Mouse (Mus musculus): Measurements from ENCODE around the gene Syt8. TPM values are rescaled to one million over a fixed set of nuclear protein-coding genes. Genes with fewer than 3 reads are reported as not detected.

Syt8 gene
- polyA plus RNA-seq, 1 experiment from 2014 or later, result 0.43 TPM

DNA sequence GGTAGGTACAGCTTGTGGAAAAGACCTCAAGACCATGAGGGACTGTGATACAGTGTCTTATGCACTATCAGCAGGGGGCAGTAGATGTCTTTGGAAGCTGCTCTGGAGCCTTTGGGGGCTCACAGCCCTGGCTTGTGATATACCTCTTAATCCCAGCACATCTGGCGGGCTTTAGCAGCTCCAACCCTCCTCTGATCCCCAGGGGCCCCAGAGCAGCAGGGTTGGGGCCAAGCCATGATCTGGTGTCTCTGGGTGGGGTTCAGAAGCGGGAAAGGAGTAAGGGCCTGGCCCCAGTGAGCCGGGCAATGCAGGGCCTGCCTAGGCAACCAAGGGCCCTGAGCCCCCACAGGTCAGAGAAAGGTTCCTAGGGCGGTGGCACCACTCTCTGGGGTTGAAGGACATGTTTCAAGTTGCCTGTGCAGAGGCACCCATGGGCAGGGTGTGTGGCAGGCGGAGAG is 6.0 kb downstream of the Syt8 start:
- Histone ChIP-seq H3K9ac (peak overlapping the region; percentile 18; the same call in 1 of the 2 replicates), H3K27ac (no peak overlapping the region), H3K4me3 (no peak overlapping the region), H3K27me3 (replicated peaks) (no peaks in the 10 kb centered on the region), H3K36me3 (no peaks in the 10 kb centered on the region), H3K4me1 (0 out of 2 replicates have a peak, but pooled peaks cover 3% of the 10 kb centered on the region), H3K9me3 (no peaks in the 10 kb centered on the region), H3K4me2 (replicated peaks) (no peak overlapping the region)
- WGBS, result 67% methylated on average over 5 of the region's 5 CpGs
- ATAC-seq (ENCODE audit: low FRiP score, low read depth), result no peak

DNA sequence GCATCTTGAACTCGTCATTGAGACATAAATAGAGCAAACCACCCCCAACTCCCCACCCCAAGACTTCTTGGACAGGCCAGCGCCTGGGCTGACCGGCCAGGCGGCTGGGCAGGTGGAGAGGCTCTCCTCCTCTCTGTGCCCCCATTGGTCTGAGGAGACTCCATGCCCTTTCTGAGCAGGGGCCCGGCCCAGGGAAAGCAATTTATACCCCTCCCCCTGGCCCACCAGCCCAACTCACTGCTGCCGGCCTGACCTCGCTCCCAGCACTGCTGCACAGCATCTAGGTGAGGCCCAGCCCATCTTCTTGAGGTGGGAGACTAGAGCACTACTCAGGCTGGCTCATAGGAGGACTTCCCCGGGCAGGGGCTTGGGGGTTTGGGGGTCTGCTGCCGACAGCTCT is 6.9 kb downstream of the Syt8 start, which contains the start of gene Tnni2:
Tnni2 (plus strand) TSS at position 224 of the 400 bp plus-strand sequence.
- Histone ChIP-seq H3K4me3 (no peak within 1 kb of the TSS), H3K4me2 (replicated peaks) (no peak within 1 kb of the TSS), H3K27ac (no peak within 1 kb of the TSS), H3K9me3 (no peaks in the 10 kb centered on the region), H3K36me3 (no peaks in the 10 kb centered on the region), H3K4me1 (0 out of 2 replicates have a peak, but pooled peaks cover 3% of the 10 kb centered on the region), H3K27me3 (replicated peaks) (no peaks in the 10 kb centered on the region), H3K9ac (peak within 1 kb of the TSS; percentile 18; the same call in 1 of the 2 replicates)
- WGBS, result 78% methylated on average over 9 of the region's 9 CpGs
- ATAC-seq (ENCODE audit: low FRiP score, low read depth), result no peak

DNA sequence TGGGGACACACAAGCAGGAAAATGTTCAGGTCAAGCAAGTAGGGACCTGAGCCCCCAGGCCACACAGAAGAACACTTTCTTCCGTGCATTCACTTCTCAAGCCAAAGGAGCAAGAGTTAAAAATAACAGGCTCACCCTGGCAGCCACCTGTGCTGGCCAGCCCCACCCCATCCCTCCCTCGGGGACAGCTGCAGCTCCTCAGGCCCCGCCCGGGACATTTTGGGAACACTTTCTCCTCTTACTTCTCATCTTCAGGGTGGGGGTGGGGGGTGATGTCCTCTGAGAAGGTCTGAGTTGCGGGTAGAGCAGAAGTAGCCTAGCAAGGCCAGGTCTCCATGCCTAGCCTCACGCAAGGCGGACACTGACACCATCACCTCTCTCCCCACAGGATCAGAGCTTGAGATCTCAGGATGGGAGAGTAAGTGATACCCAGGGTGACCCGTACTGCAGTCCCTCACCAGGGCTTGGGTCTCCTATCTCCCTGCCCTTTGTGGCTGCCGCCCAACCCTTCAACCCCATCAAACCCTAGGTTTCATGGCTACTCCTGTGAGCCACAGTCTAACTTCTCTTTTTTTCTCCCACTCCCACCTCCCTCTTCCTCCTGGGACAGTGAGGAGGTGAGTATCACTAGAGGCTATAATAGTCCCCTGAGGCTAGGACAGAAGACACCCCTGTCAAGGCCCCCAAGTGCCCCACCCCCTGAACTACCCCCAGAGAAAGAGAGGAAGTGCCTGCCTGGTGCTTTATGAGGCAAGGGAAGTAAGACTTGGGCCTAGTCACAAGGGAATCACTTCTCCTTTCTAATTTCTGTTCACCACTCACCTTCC is 7.6 kb downstream of the Syt8 start:
- ATAC-seq (ENCODE audit: low FRiP score, low read depth), result no peak
- Histone ChIP-seq H3K9me3 (no peaks in the 10 kb centered on the region), H3K4me3 (no peak overlapping the region), H3K4me1 (0 out of 2 replicates have a peak, but pooled peaks cover 3% of the 10 kb centered on the region), H3K4me2 (replicated peaks) (no peak overlapping the region), H3K36me3 (no peaks in the 10 kb centered on the region), H3K9ac (no peak overlapping the region), H3K27me3 (replicated peaks) (no peaks in the 10 kb centered on the region), H3K27ac (no peak overlapping the region)
- 74% methylated on average over 9 of the region's 9 CpGs for WGBS

DNA sequence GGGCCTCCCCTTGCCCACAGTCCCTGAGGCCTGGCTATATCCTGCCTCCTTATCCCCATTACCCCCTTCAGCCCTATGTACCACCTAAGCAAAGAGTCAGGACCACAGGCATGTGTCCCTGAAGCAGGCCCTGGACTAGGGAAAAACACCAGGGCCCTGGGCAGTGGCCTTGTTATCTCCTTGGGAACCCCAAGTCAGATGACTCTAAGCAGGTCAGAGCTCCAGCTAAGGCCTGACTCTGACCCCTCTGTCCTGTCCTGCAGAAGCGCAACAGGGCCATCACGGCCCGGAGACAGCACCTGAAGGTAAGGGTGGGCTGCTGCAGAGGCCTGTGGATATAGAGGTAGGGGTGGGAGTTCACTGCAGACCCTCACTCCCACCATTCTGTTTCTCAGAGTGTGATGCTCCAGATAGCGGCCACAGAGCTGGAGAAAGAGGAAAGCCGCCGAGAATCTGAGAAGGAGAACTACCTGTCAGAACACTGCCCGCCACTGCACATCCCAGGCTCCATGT is 8.3 kb downstream of the Syt8 start:
- no peak overlapping the region for H3K4me3 ChIP-seq
- 0 out of 2 replicates have a peak, but pooled peaks cover 3% of the 10 kb centered on the region for H3K4me1 ChIP-seq
- H3K27me3 ChIP-seq (replicated peaks), result no peaks in the 10 kb centered on the region
- no peaks in the 10 kb centered on the region for H3K36me3 ChIP-seq
- no peaks in the 10 kb centered on the region for H3K9me3 ChIP-seq
- WGBS, result 90% methylated on average over 7 of the region's 7 CpGs
- H3K4me2 ChIP-seq (replicated peaks), result no peak overlapping the region
- no peak for ATAC-seq (ENCODE audit: low FRiP score, low read depth)
- H3K9ac ChIP-seq, result no peak overlapping the region
- no peak overlapping the region for H3K27ac ChIP-seq

DNA sequence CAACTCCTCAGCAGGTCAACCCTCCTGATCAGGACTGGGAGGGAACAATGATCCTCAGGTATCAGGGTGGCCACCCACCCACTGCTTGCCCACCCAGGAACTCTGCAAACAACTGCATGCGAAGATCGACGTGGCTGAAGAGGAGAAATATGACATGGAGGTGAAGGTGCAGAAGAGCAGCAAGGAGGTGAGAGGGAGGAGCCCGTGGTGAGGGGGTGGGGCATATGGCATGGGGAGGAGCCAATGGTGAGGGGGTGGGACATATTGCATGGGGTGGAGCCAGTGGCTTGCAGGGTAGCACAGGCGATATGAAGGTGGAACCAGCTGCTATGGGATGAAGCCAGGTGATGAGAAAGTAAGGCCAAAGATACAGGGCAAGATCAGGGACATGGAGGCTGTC is 8.8 kb downstream of the Syt8 start:
- no peaks in the 10 kb centered on the region for H3K36me3 ChIP-seq
- H3K4me3 ChIP-seq, result no peak overlapping the region
- 86% methylated on average over 5 of the region's 5 CpGs for WGBS
- no peaks in the 10 kb centered on the region for H3K9me3 ChIP-seq
- no peaks in the 10 kb centered on the region for H3K27me3 ChIP-seq (replicated peaks)
- no peak for ATAC-seq (ENCODE audit: low FRiP score, low read depth)
- H3K27ac ChIP-seq, result no peak overlapping the region
- H3K4me1 ChIP-seq, result 0 out of 2 replicates have a peak, but pooled peaks cover 3% of the 10 kb centered on the region
- H3K4me2 ChIP-seq (replicated peaks), result no peak overlapping the region
- no peak overlapping the region for H3K9ac ChIP-seq

DNA sequence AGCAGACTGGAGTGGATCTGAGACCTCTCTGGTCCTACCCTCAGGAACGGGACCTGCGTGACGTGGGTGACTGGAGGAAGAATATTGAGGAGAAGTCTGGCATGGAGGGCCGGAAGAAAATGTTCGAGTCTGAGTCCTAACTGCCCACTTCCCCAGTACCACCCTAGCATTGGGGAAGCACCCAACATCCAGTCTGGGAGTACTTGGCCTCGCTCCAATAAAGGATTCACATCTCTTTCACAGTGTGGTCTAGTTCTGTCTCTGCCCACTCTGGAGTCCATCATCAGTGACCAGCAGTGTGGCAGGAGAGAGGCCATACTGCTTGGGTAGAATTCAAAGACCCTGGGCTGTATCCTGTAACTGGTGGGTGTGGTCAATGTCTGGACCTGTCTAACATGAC is 9.5 kb downstream of the Syt8 start:
- 93% methylated on average over 6 of the region's 6 CpGs for WGBS
- H3K36me3 ChIP-seq, result no peaks in the 10 kb centered on the region
- no peaks in the 10 kb centered on the region for H3K9me3 ChIP-seq
- H3K27me3 ChIP-seq (replicated peaks), result no peaks in the 10 kb centered on the region
- no peak for ATAC-seq (ENCODE audit: low FRiP score, low read depth)
- no peak overlapping the region for H3K4me3 ChIP-seq
- H3K9ac ChIP-seq, result no peak overlapping the region
- no peak overlapping the region for H3K27ac ChIP-seq
- 0 out of 2 replicates have a peak, but pooled peaks cover 3% of the 10 kb centered on the region for H3K4me1 ChIP-seq
- H3K4me2 ChIP-seq (replicated peaks), result no peak overlapping the region

DNA sequence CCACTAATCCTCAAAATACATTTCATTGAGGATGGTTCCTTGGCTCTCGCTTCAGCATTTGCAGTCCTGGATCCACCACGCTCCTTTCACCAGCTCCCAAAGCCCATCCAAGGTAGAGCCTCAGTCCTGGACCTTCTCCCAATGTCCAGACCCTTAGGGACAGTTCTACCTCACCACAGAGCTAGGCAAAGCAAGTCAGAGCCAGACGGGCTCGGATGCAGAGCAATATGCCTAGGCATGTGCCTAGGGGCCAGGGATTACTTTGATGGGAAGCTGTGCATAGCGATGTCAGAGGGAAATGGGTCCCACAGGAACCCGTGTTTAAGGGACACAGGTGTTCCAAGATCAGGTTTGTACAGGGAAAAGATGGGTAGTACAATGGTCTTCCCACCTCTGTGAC is 10.7 kb downstream of the Syt8 start:
- Histone ChIP-seq H3K4me3 (no peak overlapping the region), H3K27ac (no peak overlapping the region), H3K4me2 (replicated peaks) (no peak overlapping the region), H3K36me3 (no peaks in the 10 kb centered on the region), H3K9me3 (no peaks in the 10 kb centered on the region), H3K4me1 (0 out of 2 replicates have a peak, but pooled peaks cover 3% of the 10 kb centered on the region), H3K9ac (no peak overlapping the region), H3K27me3 (replicated peaks) (no peaks in the 10 kb centered on the region)
- ATAC-seq (ENCODE audit: low FRiP score, low read depth), result no peak
- WGBS, result 84% methylated on average over 6 of the region's 6 CpGs

DNA sequence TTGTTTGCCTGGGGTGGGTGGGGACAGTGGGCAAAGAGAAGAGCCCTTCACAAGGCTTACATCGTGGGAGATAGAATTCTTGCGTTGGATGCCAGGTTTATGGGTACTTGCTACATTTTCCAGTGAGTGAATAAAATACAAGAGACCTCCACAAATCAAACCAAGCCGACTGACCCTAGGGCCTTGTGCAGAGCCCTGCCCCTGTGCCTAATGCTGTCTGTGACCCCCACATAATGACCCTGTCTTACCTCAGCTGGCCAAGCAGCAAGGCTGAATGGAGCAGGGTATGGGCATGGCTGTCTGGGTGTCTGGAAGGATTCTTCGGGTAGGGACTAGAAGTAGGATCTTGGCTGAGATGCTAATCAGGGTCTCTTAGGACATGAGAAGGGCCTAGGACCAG is 11.6 kb downstream of the Syt8 start:
- H3K27me3 ChIP-seq (replicated peaks), result no peaks in the 10 kb centered on the region
- ATAC-seq (ENCODE audit: low FRiP score, low read depth), result no peak
- H3K36me3 ChIP-seq, result no peaks in the 10 kb centered on the region
- H3K9ac ChIP-seq, result no peak overlapping the region
- no peak overlapping the region for H3K4me2 ChIP-seq (replicated peaks)
- H3K9me3 ChIP-seq, result no peaks in the 10 kb centered on the region
- H3K4me3 ChIP-seq, result no peak overlapping the region
- 89% methylated on average over 4 of the region's 4 CpGs for WGBS
- no peaks in the 10 kb centered on the region for H3K4me1 ChIP-seq
- no peak overlapping the region for H3K27ac ChIP-seq

DNA sequence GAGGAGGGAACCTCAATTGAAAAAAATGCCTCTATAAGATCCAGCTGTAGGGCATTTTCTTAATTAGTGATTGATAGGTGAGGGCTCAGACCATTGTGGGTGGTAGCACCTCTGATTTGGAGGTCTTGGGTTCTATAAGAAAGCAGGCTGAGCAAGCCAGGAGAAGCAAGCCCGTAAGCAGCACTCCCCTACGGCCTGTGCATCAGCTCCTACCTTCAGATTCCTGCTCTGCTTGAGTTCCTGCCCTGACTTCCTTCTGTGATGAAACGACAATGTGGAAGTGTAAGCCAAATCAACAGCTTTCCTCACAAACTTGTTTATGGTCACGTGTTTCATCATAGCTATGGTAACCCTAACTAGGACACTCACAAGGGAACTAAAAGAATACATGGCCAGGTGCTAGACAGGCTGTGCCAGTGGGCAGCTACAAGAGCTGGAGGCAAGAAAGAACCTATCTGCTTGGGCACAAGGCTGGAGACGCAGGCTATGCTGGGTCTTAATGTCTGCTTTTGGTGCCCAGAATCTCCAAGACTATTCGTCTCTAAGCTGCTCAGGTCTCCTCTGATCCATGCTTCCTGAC is 14.5 kb downstream of the Syt8 start:
- Histone ChIP-seq H3K36me3 (no peaks in the 10 kb centered on the region), H3K4me2 (replicated peaks) (no peak overlapping the region), H3K4me1 (no peaks in the 10 kb centered on the region), H3K9ac (no peak overlapping the region), H3K27ac (no peak overlapping the region), H3K9me3 (no peaks in the 10 kb centered on the region), H3K27me3 (replicated peaks) (no peaks in the 10 kb centered on the region), H3K4me3 (no peak overlapping the region)
- no peak for ATAC-seq (ENCODE audit: low FRiP score, low read depth)
- 82% methylated on average over 6 of the region's 6 CpGs for WGBS

DNA sequence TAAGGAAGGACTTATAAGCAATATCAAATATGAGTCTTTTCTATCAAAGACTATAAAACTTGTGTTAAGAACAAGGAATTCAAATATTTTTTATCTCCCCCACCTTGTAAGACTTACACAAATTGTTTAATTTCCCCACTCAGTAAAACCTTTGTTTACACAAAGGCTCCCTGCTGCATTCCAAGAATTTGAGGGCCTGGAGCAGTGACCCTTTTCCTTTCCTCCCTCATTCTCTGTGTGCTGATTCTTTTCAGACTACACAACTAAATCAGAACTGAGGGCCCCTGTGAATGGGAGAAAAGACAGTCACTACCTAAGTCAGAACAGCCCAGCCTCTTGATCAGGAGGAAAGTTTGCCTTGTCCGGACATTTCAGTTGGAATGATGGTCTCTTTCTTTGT is 20.1 kb downstream of the Syt8 start:
- no peak overlapping the region for H3K4me2 ChIP-seq (replicated peaks)
- H3K9me3 ChIP-seq, result no peaks in the 10 kb centered on the region
- no peaks in the 10 kb centered on the region for H3K36me3 ChIP-seq
- no peak overlapping the region for H3K4me3 ChIP-seq
- no peak overlapping the region for H3K27ac ChIP-seq
- no peaks in the 10 kb centered on the region for H3K27me3 ChIP-seq (replicated peaks)
- 25% methylated on average over 1 of the region's 1 CpGs for WGBS
- no peak for ATAC-seq (ENCODE audit: low FRiP score, low read depth)
- no peak overlapping the region for H3K9ac ChIP-seq
- H3K4me1 ChIP-seq, result 0 out of 2 replicates have a peak, but pooled peaks cover 12% of the 10 kb centered on the region

DNA sequence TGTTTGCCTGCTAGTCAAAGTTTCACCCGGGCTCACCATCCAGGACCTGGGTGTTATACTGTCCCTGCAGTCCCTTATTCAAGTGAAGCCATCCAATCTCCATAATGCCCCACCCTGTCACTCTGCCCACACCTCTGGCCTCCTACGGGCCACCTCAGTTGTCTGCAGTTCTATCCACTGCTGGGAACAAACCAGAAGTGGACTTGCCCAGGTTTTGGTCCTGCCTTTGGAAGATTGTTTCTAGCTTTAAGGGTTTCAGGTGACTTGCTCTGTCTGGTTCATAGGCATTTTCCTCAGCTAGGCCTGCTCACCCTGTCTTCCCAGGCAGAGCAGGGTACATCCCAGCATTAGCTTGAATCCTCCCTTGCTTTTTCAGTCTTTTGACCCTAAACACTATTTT is 20.6 kb downstream of the Syt8 start:
- Histone ChIP-seq H3K9ac (no peak overlapping the region), H3K36me3 (no peaks in the 10 kb centered on the region), H3K9me3 (no peaks in the 10 kb centered on the region), H3K4me3 (no peak overlapping the region), H3K27me3 (replicated peaks) (no peaks in the 10 kb centered on the region), H3K27ac (no peak overlapping the region), H3K4me1 (0 out of 2 replicates have a peak, but pooled peaks cover 12% of the 10 kb centered on the region), H3K4me2 (replicated peaks) (no peak overlapping the region)
- ATAC-seq (ENCODE audit: low FRiP score, low read depth), result no peak
- 54% methylated on average over 2 of the region's 2 CpGs for WGBS

DNA sequence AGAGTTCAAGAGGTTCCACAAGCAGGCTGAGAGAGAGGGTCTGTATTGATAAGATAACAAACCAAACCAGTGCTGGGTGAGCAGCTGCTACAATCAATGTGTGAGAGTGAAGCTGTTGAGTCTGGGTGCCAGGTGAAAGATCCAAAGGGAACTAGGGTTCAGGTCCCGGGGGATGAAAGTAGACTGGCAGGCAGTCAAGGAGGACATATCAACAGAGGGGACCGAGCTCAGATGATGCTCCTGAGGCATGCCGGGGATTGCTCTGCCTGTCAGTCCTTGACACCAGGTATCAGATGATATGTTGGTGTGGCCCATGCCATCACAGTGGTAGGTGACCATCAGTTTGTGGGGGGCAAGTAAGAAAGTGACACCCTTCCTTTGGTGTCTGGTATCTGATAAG is 22.2 kb downstream of the Syt8 start:
- 86% methylated on average over 3 of the region's 3 CpGs for WGBS
- Histone ChIP-seq H3K4me3 (no peak overlapping the region), H3K36me3 (no peaks in the 10 kb centered on the region), H3K4me1 (0 out of 2 replicates have a peak, but pooled peaks cover 12% of the 10 kb centered on the region), H3K9me3 (no peaks in the 10 kb centered on the region), H3K4me2 (replicated peaks) (no peak overlapping the region), H3K27me3 (replicated peaks) (no peaks in the 10 kb centered on the region), H3K27ac (no peak overlapping the region), H3K9ac (no peak overlapping the region)
- no peak for ATAC-seq (ENCODE audit: low FRiP score, low read depth)
